Mouse (Mus musculus) lung, embryonic 14.5 days (tissue): ENCODE measurements around the gene Svs2. TPM values are rescaled to one million over a fixed set of nuclear protein-coding genes. Genes with fewer than 3 reads are reported as not detected.

Experiments
- ATAC-seq: fragments of 200-750 bp; cut with Nextera tagmentation; 2 replicates; pipeline ENCODE4 v1.8.0; 2017; ENCODE audit warnings: mild to moderate bottlenecking, moderate TSS enrichment, moderate library complexity; ENCODE audit not compliant: insufficient read depth
- DNase-seq: peaks from one replicate; pipeline ENCODE4 v3.0.0-alpha.2; 2015
- H3K27ac ChIP-seq: fragments of 300-500 bp; sonication (generic); 2 replicates; pipeline ENCODE4 v1.5.1; 2014; ENCODE audit warnings: low read depth, mild to moderate bottlenecking, moderate library complexity
- H3K27me3 ChIP-seq: fragments of 300-500 bp; sonication (generic); 2 replicates; pipeline ENCODE4 v1.6.1; 2014; ENCODE audit warnings: low read length, control low read depth; ENCODE audit not compliant: insufficient read depth
- H3K36me3 ChIP-seq: fragments of 300-500 bp; sonication (generic); 2 replicates; pipeline ENCODE4 v1.6.1; 2014; ENCODE audit warnings: control low read depth; ENCODE audit not compliant: insufficient read depth
- H3K4me1 ChIP-seq: fragments of 300-500 bp; sonication (generic); 2 replicates; pipeline ENCODE4 v1.6.1; 2014; ENCODE audit warnings: antibody characterized with exemption, control low read depth; ENCODE audit not compliant: insufficient read depth
- H3K4me2 ChIP-seq: fragments of 300-500 bp; sonication (generic); 2 replicates; pipeline ENCODE4 v1.6.1; 2014; ENCODE audit warnings: mild to moderate bottlenecking
- H3K4me3 ChIP-seq: fragments of 300-500 bp; sonication (generic); 2 replicates; pipeline ENCODE4 v1.5.1; 2014; ENCODE audit warnings: low read depth, low read length
- H3K9ac ChIP-seq: fragments of 300-500 bp; sonication (generic); 2 replicates; pipeline ENCODE4 v1.6.1; 2014
- H3K9me3 ChIP-seq: fragments of 300-500 bp; sonication (generic); 2 replicates; pipeline ENCODE4 v1.6.1; 2016; ENCODE audit warnings: low read depth, low read length, control low read depth
- CTCF ChIP-seq: IDR thresholded peaks from 2 replicates; pipeline ENCODE4 v1.5.1; 2016; ENCODE audit warnings: antibody characterized with exemption, low read depth
- WGBS: fragments of 180-500 bp; shearing (Covaris S2); extraction: QIAGEN DNeasy Blood & Tissue Kit; methylation state at CpG from one replicate; pipeline ENCODE4 v1.1.7; 2014; 5-methylcytosine and 5-hydroxymethylcytosine counted together
- polyA plus RNA-seq: library from polyadenylated mRNA; unstranded; fragments of >200 nt; fragmentation: Nextera tagmentation; extraction: Ambion mirVana; gene quantifications from 2 replicates; pipeline ENCODE4 v1.2.1, GENCODE M21; 2014

The Svs2 gene
- polyA plus RNA-seq, 1 experiment from 2014 or later, result not detected

DNA sequence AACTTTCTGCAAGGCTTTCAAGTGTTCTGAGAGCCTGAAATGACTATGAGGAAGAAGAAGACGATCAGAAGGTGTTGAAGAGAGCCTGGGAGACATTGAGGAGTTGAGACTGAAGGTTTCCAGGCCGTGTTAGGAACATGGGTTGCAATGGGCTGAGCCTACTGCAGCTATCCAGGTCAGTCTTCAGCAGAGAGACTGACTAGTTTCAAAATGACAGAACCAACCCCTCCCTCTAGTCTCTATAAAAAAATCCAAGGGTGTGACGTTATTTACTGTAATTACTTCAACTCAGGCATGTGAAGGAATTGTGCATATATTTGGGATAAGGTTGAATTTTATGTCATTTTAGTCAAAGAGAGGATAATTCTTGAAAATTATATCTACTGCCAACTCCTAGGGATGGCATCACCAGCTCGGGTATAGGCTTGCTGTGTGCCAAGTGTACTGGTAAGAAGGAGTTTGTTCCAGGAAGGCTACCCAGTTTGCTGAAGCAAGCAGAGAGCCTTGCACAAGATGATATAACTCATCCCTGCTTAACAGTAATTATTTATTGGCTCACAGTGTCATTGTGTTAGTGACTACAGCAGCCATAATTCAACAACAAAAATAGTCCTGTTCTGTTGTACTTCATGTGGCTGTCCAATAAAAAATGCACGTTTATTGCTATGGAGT lies 43.2 kb downstream of the Svs2 start:
- 80% methylated on average over 5 of the region's 5 CpGs for WGBS

DNA sequence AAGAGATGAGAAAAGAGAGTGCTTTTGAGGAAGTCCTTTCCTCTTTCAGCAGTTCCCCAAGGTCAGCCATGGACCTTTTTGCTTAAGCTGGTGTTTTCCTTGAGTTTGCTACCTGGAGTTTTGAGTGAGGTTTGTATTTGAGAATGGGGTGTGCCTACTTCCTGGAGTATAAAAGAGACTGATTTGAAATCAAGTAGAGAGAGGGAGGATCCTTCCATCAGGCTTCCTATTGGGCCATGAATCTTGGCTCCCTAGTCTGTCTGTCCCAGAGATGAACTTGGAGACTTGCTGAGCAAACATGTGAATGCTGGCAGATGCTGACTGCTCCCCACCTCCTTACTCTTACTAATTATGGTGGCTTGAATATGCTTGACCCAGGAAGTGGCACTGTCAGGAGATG lies 46.0 kb downstream of the Svs2 start:
- H3K9ac ChIP-seq, result no peak overlapping the region
- no peaks in the 10 kb centered on the region for H3K36me3 ChIP-seq
- ATAC-seq, result no peak
- no peak for TF ChIP-seq CTCF
- no peak overlapping the region for H3K4me2 ChIP-seq
- H3K4me3 ChIP-seq, result no peak overlapping the region
- no peaks in the 10 kb centered on the region for H3K9me3 ChIP-seq
- DNase-seq, result no peak
- no peaks in the 10 kb centered on the region for H3K27me3 ChIP-seq
- no peak overlapping the region for H3K27ac ChIP-seq
- H3K4me1 ChIP-seq, result no peaks in the 10 kb centered on the region

More for the DNA sequence above, 43.2 kb downstream of the Svs2 start:
- TF ChIP-seq CTCF, result no peak
- H3K27ac ChIP-seq, result no peak overlapping the region
- ATAC-seq (no peak), DNase-seq (no peak)
- no peak overlapping the region for H3K4me3 ChIP-seq
- no peaks in the 10 kb centered on the region for H3K27me3 ChIP-seq
- no peaks in the 10 kb centered on the region for H3K36me3 ChIP-seq
- no peaks in the 10 kb centered on the region for H3K9me3 ChIP-seq
- H3K4me2 ChIP-seq, result no peak overlapping the region
- H3K9ac ChIP-seq, result no peak overlapping the region
- H3K4me1 ChIP-seq, result no peaks in the 10 kb centered on the region

- Histone ChIP-seq H3K4me3 (no peak within 1 kb of the TSS), H3K9me3 (no peaks in the 10 kb centered on the region), H3K4me2 (no peak within 1 kb of the TSS), H3K9ac (no peak within 1 kb of the TSS), H3K27ac (no peak within 1 kb of the TSS), H3K36me3 (no peaks in the 10 kb centered on the region), H3K4me1 (no peaks in the 10 kb centered on the region), H3K27me3 (no peaks in the 10 kb centered on the region)
- DNase-seq (peak; percentile 34), ATAC-seq (no peak)
- no peak for TF ChIP-seq CTCF
- 69% methylated on average over 6 of the region's 6 CpGs for whole genome bisulfite sequencing
Observed at GRCm38 (mm10) chr2:164190576-164190975, 47.7 kb downstream of the Svs2 start, which contains the start of gene Wfdc12. Gene Wfdc12 (minus strand): TSS chr2:164190608.

DNA sequence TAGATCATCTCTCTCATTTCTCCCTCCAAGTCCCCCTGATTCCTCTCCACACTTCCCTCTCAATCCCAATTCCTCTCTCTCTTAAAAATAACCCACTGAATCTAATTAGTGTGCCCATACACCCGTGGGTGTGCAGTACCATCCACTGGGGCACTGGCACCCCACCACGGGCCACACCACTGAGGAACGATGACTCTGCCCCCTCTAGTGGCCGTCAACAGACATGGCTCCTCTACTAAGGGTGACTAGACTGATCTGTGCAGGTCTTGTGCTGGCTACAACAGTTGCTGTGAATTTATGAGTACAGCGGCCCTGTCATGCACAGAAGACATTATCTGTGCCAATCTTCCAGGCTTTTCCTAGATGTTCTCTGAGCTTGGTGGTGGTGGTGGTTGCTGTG lies 49.5 kb downstream of the Svs2 start:
- H3K27me3 ChIP-seq, result no peaks in the 10 kb centered on the region
- no peak overlapping the region for H3K9ac ChIP-seq
- H3K4me1 ChIP-seq, result no peaks in the 10 kb centered on the region
- peak; percentile 19 for DNase-seq
- no peak overlapping the region for H3K27ac ChIP-seq
- H3K9me3 ChIP-seq, result no peaks in the 10 kb centered on the region
- no peak overlapping the region for H3K4me3 ChIP-seq
- WGBS, result 29% methylated on average over 5 of the region's 5 CpGs
- H3K36me3 ChIP-seq, result no peaks in the 10 kb centered on the region
- ATAC-seq, result no peak
- no peak overlapping the region for H3K4me2 ChIP-seq
- peak; percentile 72 for TF ChIP-seq CTCF

Other genes starting within 250 kb of the Svs2 start
- gene Ywhab, start 243.5 kb downstream of the Svs2 start, polyA plus RNA-seq, result 316 and 319 TPM in 2 replicates
- gene Pabpc1l, start 213.0 kb downstream of the Svs2 start, polyA plus RNA-seq, result 1.1 and 1.8 TPM in 2 replicates
- 30.7 and 33.7 TPM in 2 replicates for gene Stk4, start 168.1 kb downstream of the Svs2 start, polyA plus RNA-seq
- gene Tomm34, start 167.3 kb downstream of the Svs2 start, polyA plus RNA-seq, result 54.2 and 54.4 TPM in 2 replicates
- not detected in 2 replicates for gene Kcns1, start 67.4 kb downstream of the Svs2 start, polyA plus RNA-seq
- not detected in 2 replicates for gene Wfdc5, start 55.7 kb downstream of the Svs2 start, polyA plus RNA-seq
- not detected in 2 replicates for gene Wfdc12, start 47.9 kb downstream of the Svs2 start, polyA plus RNA-seq
- gene Wfdc15a, start 38.3 kb downstream of the Svs2 start, polyA plus RNA-seq, result not detected in 2 replicates
- gene Wfdc15b, start 16.8 kb downstream of the Svs2 start, polyA plus RNA-seq, result not detected in 2 replicates
- gene Svs3b, start 18.2 kb upstream of the Svs2 start, polyA plus RNA-seq, result not detected in 2 replicates
- not detected in 2 replicates for gene Svs4, start 40.0 kb upstream of the Svs2 start, polyA plus RNA-seq
- gene Svs3a, start 50.8 kb upstream of the Svs2 start, polyA plus RNA-seq, result not detected in 2 replicates
- not detected in 2 replicates for gene Svs6, start 78.3 kb upstream of the Svs2 start, polyA plus RNA-seq
- not detected in 2 replicates for gene Svs5, start 94.3 kb upstream of the Svs2 start, polyA plus RNA-seq
- 0.73 and 0.86 TPM in 2 replicates for gene Slpi, start 150.6 kb upstream of the Svs2 start, polyA plus RNA-seq
- gene Rbpjl, start 164.7 kb upstream of the Svs2 start, polyA plus RNA-seq, result 4.9 and 5.1 TPM in 2 replicates
- 5.5 and 6.7 TPM in 2 replicates for gene Matn4, start 166.7 kb upstream of the Svs2 start, polyA plus RNA-seq
- 101 and 103 TPM in 2 replicates for gene Sdc4, start 205.4 kb upstream of the Svs2 start, polyA plus RNA-seq
- gene Sys1, start 218.5 kb upstream of the Svs2 start, polyA plus RNA-seq, result 65.6 and 68.7 TPM in 2 replicates
- gene Gm20458, start 222.5 kb upstream of the Svs2 start, polyA plus RNA-seq, result 14.4 and 14.9 TPM in 2 replicates
- not detected in 2 replicates for gene Trp53tg5, start 235.3 kb upstream of the Svs2 start, polyA plus RNA-seq
- gene Dbndd2, start 247.6 kb upstream of the Svs2 start, polyA plus RNA-seq, result 4.4 and 5.3 TPM in 2 replicates